Comparison of ENCODE assay signal across 19 mouse cellular contexts in the genomic region with DNA sequence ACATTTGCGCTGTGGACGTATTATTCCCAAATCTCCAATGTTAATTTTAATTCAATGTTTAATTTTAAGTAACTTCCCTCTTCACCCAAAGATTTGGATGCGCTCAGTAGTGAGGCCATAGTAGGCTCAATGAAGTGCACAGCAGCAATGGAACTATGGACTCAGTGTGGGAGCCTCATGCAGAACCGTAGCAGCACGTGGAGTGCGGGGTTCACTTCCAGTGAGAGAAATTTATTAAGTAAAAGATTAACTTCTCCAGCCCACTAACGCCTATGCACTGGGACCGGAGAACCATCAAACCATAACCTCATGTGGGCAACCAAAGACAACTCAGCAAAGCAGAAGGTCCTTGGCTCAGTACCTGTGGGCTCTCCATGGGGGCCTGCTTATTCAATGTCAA. TPM values are rescaled to one million over a fixed set of nuclear protein-coding genes. Genes with fewer than 3 reads are reported as not detected.
DNase-seq lines count a peak whose midpoint lies in the region; ATAC-seq lines count a peak whose summit lies in the region.
"Had no signal": no experiment of that assay in that cellular context is flagged by ENCODE, and none has a peak within 500 bp of the region (broad histone marks: within the 10 kb centered on the region; RNA-seq: fewer than 3 reads in every experiment).

No protein-coding gene starts in this region.

- H3K27me3 ChIP-seq in kidney, embryonic 16.5 days (ENCODE audit: insufficient read depth, low read length): no peaks in the 10 kb centered on the region
- H3K27me3 ChIP-seq: embryonic facial prominence, embryonic 13.5 days; forebrain, embryonic 13.5 days; heart, embryonic 13.5 days; hindbrain, embryonic 15.5 days had no signal

- H3K36me3 ChIP-seq in kidney, embryonic 16.5 days (ENCODE audit: insufficient read depth, low read length): no peaks in the 10 kb centered on the region
- H3K36me3 ChIP-seq: embryonic facial prominence, embryonic 13.5 days; heart, embryonic 13.5 days; hindbrain, embryonic 15.5 days had no signal

- H3K27ac ChIP-seq in kidney, embryonic 16.5 days (ENCODE audit: low read length): no peak overlapping the region
- H3K27ac ChIP-seq: embryonic facial prominence, embryonic 13.5 days; forebrain, embryonic 13.5 days; gastrocnemius, adult 2 months; heart, embryonic 13.5 days had no signal

- DNase-seq in kidney, adult 18-20 months: peak; percentile 33
- DNase-seq in kidney, adult 8-10 months: peak; percentile 63 to 64
- peak; percentile 67 to 83 for DNase-seq in kidney, postnatal 25 days
- no peak for DNase-seq in lung, postnatal 36 days
- no peak for DNase-seq in left cerebral cortex, adult 11 months (ENCODE audit: low spot score)
- no peak for DNase-seq in urinary bladder, postnatal 36 days (ENCODE audit: low spot score in 2 of 2)
- DNase-seq: adrenal gland, adult 2 months; adrenal gland, postnatal 25 days; cerebellum, adult 2 months; cerebellum, postnatal 10 days; gastrocnemius, adult 2 months; gastrocnemius, postnatal 25 days; heart, postnatal 36 days had no signal

- 67% methylated on average over 8 of the region's 8 CpGs for WGBS in kidney, embryonic 16.5 days

- no peak overlapping the region for H3K4me2 ChIP-seq in kidney, embryonic 16.5 days (replicated peaks; ENCODE audit: low read depth, low read length)
- H3K4me2 ChIP-seq: heart, embryonic 13.5 days; hindbrain, embryonic 15.5 days had no signal

- peak; percentile 91 for ATAC-seq in kidney, embryonic 16.5 days (ENCODE audit: low FRiP score, low TSS enrichment)

- no peak overlapping the region for H3K9ac ChIP-seq in kidney, embryonic 16.5 days (replicated peaks; ENCODE audit: low read length)
- H3K9ac ChIP-seq: forebrain, embryonic 13.5 days; forebrain, postnatal 0 days; heart, embryonic 13.5 days; hindbrain, embryonic 15.5 days had no signal

- no peaks in the 10 kb centered on the region for H3K9me3 ChIP-seq in kidney, embryonic 16.5 days (ENCODE audit: low read length)
- H3K9me3 ChIP-seq: embryonic facial prominence, embryonic 13.5 days; forebrain, embryonic 13.5 days; heart, embryonic 13.5 days; hindbrain, embryonic 15.5 days had no signal

- H3K4me3 ChIP-seq in kidney, embryonic 16.5 days (ENCODE audit: low read length): no peak overlapping the region
- H3K4me3 ChIP-seq: embryonic facial prominence, embryonic 13.5 days; forebrain, embryonic 13.5 days; gastrocnemius, adult 2 months; heart, embryonic 13.5 days; hindbrain, embryonic 15.5 days had no signal

- peaks cover 3% of the 10 kb centered on the region; the same call in 1 of the 2 replicates for H3K4me1 ChIP-seq in kidney, embryonic 16.5 days (ENCODE audit: insufficient read depth, low read length)
- H3K4me1 ChIP-seq: heart, embryonic 13.5 days had no signal

RNA-seq across cellular contexts. Expression of a gene that starts 34.4 kb away (rescaled TPM):
- polyA plus RNA-seq in kidney, embryonic 16.5 days (2015; fragmentation: Nextera tagmentation; extraction: Ambion mirVana): 9.6 and 10.5 TPM in 2 replicates

RNA-seq across cellular contexts. Expression of a gene that starts 38.2 kb away (rescaled TPM):
- polyA plus RNA-seq in kidney, embryonic 16.5 days (2015; fragmentation: Nextera tagmentation; extraction: Ambion mirVana): 0.53 and 0.64 TPM in 2 replicates

Comparison
In these comparisons a context has a peak if more than half of its experiments do, and no peak if none do; other contexts are left out.
1. DNase-seq: peak in kidney, adult 18-20 months (single experiment), kidney, adult 8-10 months (2 of 2) and kidney, postnatal 25 days (2 of 2); none in lung, postnatal 36 days (single experiment), left cerebral cortex, adult 11 months (single experiment) and urinary bladder, postnatal 36 days (0 of 2).